Mouse (Mus musculus) C2C12 (cell line): ENCODE data around the gene Mocs2. TPM values are rescaled to one million over a fixed set of nuclear protein-coding genes. Genes with fewer than 3 reads are reported as not detected.

Source experiments
- H3K27me3 ChIP-seq: one replicate; pipeline ENCODE4 v1.6.1; 2011; ENCODE audit not compliant: control insufficient read depth, insufficient read depth, insufficient read length
- H3K36me3 ChIP-seq: one replicate; pipeline ENCODE4 v1.6.1; 2011; ENCODE audit not compliant: control insufficient read depth, insufficient read depth
- H3K4me3 ChIP-seq: one replicate; pipeline ENCODE4 v1.5.1; 2011; ENCODE audit warnings: mild to moderate bottlenecking, control low read depth; ENCODE audit not compliant: poor library complexity, insufficient read depth, severe bottlenecking
- H3K79me2 ChIP-seq: one replicate; pipeline ENCODE4 v1.6.1; 2011; ENCODE audit not compliant: control insufficient read depth, insufficient read depth
- H3K79me3 ChIP-seq: one replicate; pipeline ENCODE4 v1.6.1; 2011; ENCODE audit warnings: low read depth, control low read depth
- H3ac ChIP-seq: one replicate; pipeline ENCODE3; 2011; ENCODE audit warnings: low read depth; ENCODE audit not compliant: control insufficient read depth, insufficient read length
- CEBPB ChIP-seq: IDR thresholded peaks from one replicate; pipeline ENCODE4 v1.6.1; 2011; ENCODE audit warnings: low read depth, mild to moderate bottlenecking, control low read depth, moderate library complexity
- CTCF ChIP-seq: IDR thresholded peaks from one replicate; pipeline ENCODE4 v1.5.1; 2011; ENCODE audit not compliant: control insufficient read depth, insufficient read depth, insufficient read length
- FOSL1 ChIP-seq: IDR thresholded peaks from one replicate; pipeline ENCODE4 v1.8.0; 2011; ENCODE audit warnings: mild to moderate bottlenecking, low read length; ENCODE audit not compliant: poor library complexity, insufficient read depth, severe bottlenecking
- MAX ChIP-seq: IDR thresholded peaks from one replicate; pipeline ENCODE4 v1.6.1; 2011; ENCODE audit warnings: mild to moderate bottlenecking, control low read depth
- MYOD1 ChIP-seq: IDR thresholded peaks from one replicate; pipeline ENCODE4 v1.6.1; 2011; ENCODE audit warnings: low read depth; ENCODE audit not compliant: control insufficient read depth, insufficient read length
- MYOG ChIP-seq: IDR thresholded peaks from one replicate; pipeline ENCODE4 v1.6.1; 2011; ENCODE audit not compliant: control insufficient read depth, insufficient read length; ENCODE audit errors: extremely low read depth
- USF1 ChIP-seq: IDR thresholded peaks from one replicate; pipeline ENCODE4 v1.6.1; 2011; ENCODE audit warnings: low read depth, mild to moderate bottlenecking, control low read depth, moderate library complexity
- polyA plus RNA-seq: library from polyadenylated mRNA; unstranded; fragments of >200 nt; fragmentation: generic; extraction: Trizol; gene quantifications from one replicate; pipeline ENCODE4 v1.2.1, GENCODE M21; 2012; ENCODE audit warnings: missing spikeins

The Mocs2 gene
- polyA plus RNA-seq, 1 experiment: 28.2 TPM

DNA sequence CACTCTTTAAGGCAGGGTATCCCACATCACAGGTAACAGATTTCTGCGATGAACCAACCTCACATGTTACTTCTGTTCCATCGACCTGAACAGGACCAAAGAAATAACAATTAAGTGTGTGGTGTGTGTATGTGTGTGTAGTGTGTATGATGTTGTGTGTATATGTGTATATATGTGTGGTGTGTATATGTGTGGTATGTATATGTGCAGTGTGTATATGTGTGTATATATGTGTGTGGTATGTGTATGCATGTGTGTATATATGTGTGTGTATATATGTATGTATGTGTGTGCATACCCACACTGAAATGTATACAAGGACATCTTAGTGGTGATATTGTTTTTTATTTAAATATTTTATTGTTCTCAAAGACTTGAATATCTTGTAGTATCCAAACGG lies 36.4 kb downstream of the Mocs2 start:
- H3K79me2 ChIP-seq: no peaks in the 10 kb centered on the region
- H3ac ChIP-seq: no peak overlapping the region
- H3K4me3 ChIP-seq: no peak overlapping the region
- TF ChIP-seq FOSL1 (no peak), MYOG (no peak), USF1 (no peak), MAX (no peak), CTCF (no peak), MYOD1 (no peak), CEBPB (no peak)
- no peaks in the 10 kb centered on the region for H3K27me3 ChIP-seq
- H3K79me3 ChIP-seq: no peaks in the 10 kb centered on the region
- no peaks in the 10 kb centered on the region for H3K36me3 ChIP-seq

- H3K79me2 ChIP-seq: no peaks in the 10 kb centered on the region
- H3ac ChIP-seq: no peak overlapping the region
- H3K27me3 ChIP-seq: no peaks in the 10 kb centered on the region
- no peak for TF ChIP-seq MYOD1
- no peak for TF ChIP-seq FOSL1
- no peak for TF ChIP-seq MYOG
- TF ChIP-seq CEBPB: no peak
- no peak for TF ChIP-seq CTCF
- no peak for TF ChIP-seq USF1
- TF ChIP-seq MAX: no peak
- H3K79me3 ChIP-seq: no peaks in the 10 kb centered on the region
- no peaks in the 10 kb centered on the region for H3K36me3 ChIP-seq
- no peak overlapping the region for H3K4me3 ChIP-seq
Observed at GRCm38 (mm10) chr13:114855573-114856268, 37.7 kb downstream of the Mocs2 start.

DNA sequence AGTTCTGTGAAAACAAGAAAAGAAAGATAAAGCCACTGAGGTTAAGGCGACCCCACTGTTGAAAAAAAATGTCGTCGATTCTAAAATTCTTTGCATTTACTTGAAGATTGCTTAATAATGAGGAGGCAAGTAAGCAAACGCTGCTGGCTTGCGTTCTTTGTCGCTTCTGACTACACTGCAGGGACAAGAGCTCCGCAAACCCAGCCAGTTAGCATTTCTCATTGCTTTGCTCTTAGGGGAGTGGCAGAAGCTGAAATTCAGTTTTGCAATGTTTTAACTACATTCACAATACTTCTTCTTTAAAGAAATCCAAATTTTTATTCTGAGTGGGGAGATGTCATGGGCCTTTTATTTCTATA lies 38.2 kb downstream of the Mocs2 start:
- Histone ChIP-seq H3ac (no peak overlapping the region), H3K79me2 (no peaks in the 10 kb centered on the region), H3K79me3 (no peaks in the 10 kb centered on the region), H3K4me3 (no peak overlapping the region), H3K36me3 (no peaks in the 10 kb centered on the region), H3K27me3 (no peaks in the 10 kb centered on the region)
- no peak for TF ChIP-seq MAX
- no peak for TF ChIP-seq MYOD1
- no peak for TF ChIP-seq USF1
- no peak for TF ChIP-seq MYOG
- TF ChIP-seq CEBPB: no peak
- TF ChIP-seq CTCF: no peak
- TF ChIP-seq FOSL1: no peak

DNA sequence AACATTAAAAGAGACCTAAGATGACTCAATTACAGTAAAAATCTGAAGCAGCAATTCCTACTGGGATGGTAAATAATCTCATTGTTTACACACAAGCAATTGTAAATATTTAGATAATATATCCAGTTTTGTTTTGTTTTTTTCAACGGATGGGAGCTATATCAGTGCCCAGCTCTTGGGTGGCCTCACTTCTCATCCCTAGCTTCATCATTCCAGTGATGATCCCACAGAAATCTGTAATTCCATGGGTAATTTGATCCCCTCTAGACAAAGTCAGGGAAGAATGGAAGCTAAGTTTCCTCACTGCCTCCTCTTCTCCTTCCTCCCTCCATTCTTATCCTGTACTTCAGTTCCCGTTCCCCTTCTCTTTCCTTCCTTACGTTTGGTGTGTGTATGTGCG lies 39.5 kb downstream of the Mocs2 start:
- no peak overlapping the region for H3K4me3 ChIP-seq
- TF ChIP-seq USF1 (no peak), CEBPB (no peak), MYOG (no peak), MYOD1 (no peak), FOSL1 (no peak), CTCF (no peak), MAX (no peak)
- H3K79me2 ChIP-seq: no peaks in the 10 kb centered on the region
- no peak overlapping the region for H3ac ChIP-seq
- no peaks in the 10 kb centered on the region for H3K79me3 ChIP-seq
- H3K27me3 ChIP-seq: no peaks in the 10 kb centered on the region
- no peaks in the 10 kb centered on the region for H3K36me3 ChIP-seq

DNA sequence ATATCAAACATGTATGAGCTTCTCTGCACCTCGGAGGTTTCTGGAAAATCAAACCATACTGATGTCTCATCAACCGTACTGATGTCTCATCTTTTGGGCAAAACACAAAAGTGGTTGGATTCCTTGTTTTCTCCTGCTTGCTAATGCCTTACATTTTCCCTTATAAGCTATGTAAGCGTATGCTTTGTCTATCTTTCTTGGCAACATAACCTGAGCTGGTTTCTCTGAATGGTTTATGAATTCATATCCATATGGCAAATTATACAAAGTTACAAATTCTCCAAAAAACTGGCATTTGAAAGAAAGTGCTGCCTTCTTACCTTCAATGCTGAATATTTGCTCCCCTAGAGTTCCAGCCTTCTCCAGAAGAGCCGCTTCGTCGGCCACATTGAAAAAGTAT lies 56.7 kb downstream of the Mocs2 start:
- Histone ChIP-seq H3K36me3 (no peaks in the 10 kb centered on the region), H3ac (no peak overlapping the region), H3K4me3 (no peak overlapping the region), H3K79me2 (no peaks in the 10 kb centered on the region), H3K27me3 (no peaks in the 10 kb centered on the region), H3K79me3 (no peaks in the 10 kb centered on the region)
- no peak for TF ChIP-seq USF1
- no peak for TF ChIP-seq CEBPB
- TF ChIP-seq MYOD1: no peak
- TF ChIP-seq MAX: no peak
- no peak for TF ChIP-seq FOSL1
- TF ChIP-seq MYOG: no peak
- TF ChIP-seq CTCF: no peak

DNA sequence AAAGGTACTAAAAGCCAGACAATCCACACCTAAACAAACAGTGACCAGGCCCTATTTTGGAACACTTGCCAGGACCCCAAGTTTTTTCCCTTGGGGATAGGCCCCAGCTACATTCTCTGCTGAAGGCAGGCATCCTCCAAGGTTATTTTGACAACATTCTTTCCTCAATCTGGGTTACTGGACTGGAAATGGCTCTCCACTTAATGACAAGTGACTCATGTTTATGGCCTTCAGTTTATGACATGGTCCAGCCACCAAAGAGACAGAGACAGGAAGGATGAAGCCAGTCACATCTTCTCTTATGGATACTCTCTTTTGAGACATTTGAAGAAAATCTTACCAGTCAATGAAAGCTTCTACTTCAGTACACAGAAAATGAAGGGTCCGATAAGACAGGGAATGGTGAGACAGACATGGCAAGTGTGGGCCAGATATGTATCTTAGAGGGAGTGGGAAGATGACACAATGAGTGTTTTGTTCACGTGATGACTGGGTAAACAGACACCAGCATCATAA lies 58.0 kb downstream of the Mocs2 start:
- TF ChIP-seq CEBPB: no peak
- no peak for TF ChIP-seq MYOD1
- TF ChIP-seq MYOG: no peak
- TF ChIP-seq USF1: peak; percentile 60
- no peak for TF ChIP-seq FOSL1
- H3ac ChIP-seq: no peak overlapping the region
- no peaks in the 10 kb centered on the region for H3K79me2 ChIP-seq

More for the DNA sequence above, 58.0 kb downstream of the Mocs2 start:
- Histone ChIP-seq H3K27me3 (no peaks in the 10 kb centered on the region), H3K79me3 (no peaks in the 10 kb centered on the region), H3K4me3 (no peak overlapping the region), H3K36me3 (no peaks in the 10 kb centered on the region)
